In genomic region chr4:120149142-120149524, GRCm38 (mm10) we compare ENCODE assay signal across 8 mouse cellular contexts. TPM values are rescaled to one million over a fixed set of nuclear protein-coding genes. Genes with fewer than 3 reads are reported as not detected.
A peak's percentile ranks its signal among the peaks of the same experiment; 100 is the strongest.
DNase-seq lines count a peak whose midpoint lies in the region; ATAC-seq and TF ChIP-seq lines count a peak whose summit lies in the region.

No protein-coding gene starts in this region.

- H3K4me3 ChIP-seq in cortical plate, adult 2 months (ENCODE audit: insufficient read depth, low read length), result no peak overlapping the region
- peak overlapping the region; percentile 21 for H3K4me3 ChIP-seq in hindbrain, embryonic 12.5 days
- peak overlapping the region; percentile 31 for H3K4me3 ChIP-seq in midbrain, embryonic 12.5 days

- peaks cover 21% of the 10 kb centered on the region for H3K27me3 ChIP-seq in hindbrain, embryonic 12.5 days
- peaks cover 33% of the 10 kb centered on the region for H3K27me3 ChIP-seq in midbrain, embryonic 12.5 days

- peak; percentile 59 for TF ChIP-seq CTCF in cortical plate, adult 2 months (IDR thresholded peaks at IDR 0.05; ENCODE audit: extremely low read depth, insufficient read depth, low read length)

- WGBS in hindbrain, embryonic 12.5 days, result 35% methylated on average over 3 of the region's 3 CpGs
- WGBS in midbrain, embryonic 12.5 days, result 22% methylated on average over 3 of the region's 3 CpGs

- 0 out of 2 replicates have a peak overlapping the region, but pooled peaks have one; percentile 12 for H3K27ac ChIP-seq in cortical plate, adult 2 months (ENCODE audit: insufficient read depth, low read length)
- no peak overlapping the region for H3K27ac ChIP-seq in hindbrain, embryonic 12.5 days
- H3K27ac ChIP-seq in midbrain, embryonic 12.5 days (replicated peaks), result no peak overlapping the region

- DNase-seq in lung, adult 18-20 months, result peak; percentile 26 to 29
- DNase-seq in lung, postnatal 10 days, result no peak
- no peak for DNase-seq in ovary, adult 18-20 months (ENCODE audit: low spot score)
- DNase-seq in cerebellum, adult 11-12 months, result no peak
- no peak for DNase-seq in gastrocnemius, adult 18-20 months (ENCODE audit: low spot score)

- peak overlapping the region; percentile 54 for H3K4me2 ChIP-seq in hindbrain, embryonic 12.5 days (replicated peaks)
- H3K4me2 ChIP-seq in midbrain, embryonic 12.5 days (replicated peaks), result peak overlapping the region; percentile 52

- H3K36me3 ChIP-seq in hindbrain, embryonic 12.5 days, result no peaks in the 10 kb centered on the region
- H3K36me3 ChIP-seq in midbrain, embryonic 12.5 days, result no peaks in the 10 kb centered on the region

- no peaks in the 10 kb centered on the region for H3K9me3 ChIP-seq in hindbrain, embryonic 12.5 days (replicated peaks)
- no peaks in the 10 kb centered on the region for H3K9me3 ChIP-seq in midbrain, embryonic 12.5 days

- H3K9ac ChIP-seq in hindbrain, embryonic 12.5 days, result peak overlapping the region; percentile 59; the same call in 1 of the 2 replicates
- peak overlapping the region; percentile 45 for H3K9ac ChIP-seq in midbrain, embryonic 12.5 days (replicated peaks)

- no peak for TF ChIP-seq POLR2A in cortical plate, adult 2 months (IDR thresholded peaks at IDR 0.05; ENCODE audit: extremely low read depth, insufficient read depth, low read length)

- peak; percentile 68 for ATAC-seq in hindbrain, embryonic 12.5 days (ENCODE audit: low FRiP score)
- ATAC-seq in midbrain, embryonic 12.5 days (ENCODE audit: low FRiP score, low read depth), result peak; percentile 45; the same call in 1 of the 2 replicates

- peaks cover 5% of the 10 kb centered on the region for H3K4me1 ChIP-seq in cortical plate, adult 2 months (ENCODE audit: control insufficient read depth, insufficient read depth, low read length)
- peaks cover 6% of the 10 kb centered on the region for H3K4me1 ChIP-seq in hindbrain, embryonic 12.5 days
- peaks cover 12% of the 10 kb centered on the region for H3K4me1 ChIP-seq in midbrain, embryonic 12.5 days

RNA-seq across cellular contexts. Expression of gene Edn2, which starts 11.9 kb away (rescaled TPM):
- 0.13 TPM in 1 of 2 replicates, not detected in the other for polyA plus RNA-seq in cortical plate, adult 2 months (2012; rRNA removed)
- polyA plus RNA-seq in hindbrain, embryonic 12.5 days (2016; fragmentation: Nextera tagmentation; extraction: Ambion mirVana), result not detected in 2 replicates
- not detected in 2 replicates for polyA plus RNA-seq in midbrain, embryonic 12.5 days (2016; fragmentation: Nextera tagmentation; extraction: Ambion mirVana)
- not detected for total RNA-seq in gastrocnemius, adult 18-20 months (2021)

Comparison
In these comparisons a context has a peak if more than half of its experiments do, and no peak if none do; other contexts are left out.
1. DNase-seq: peak in lung, adult 18-20 months (2 of 2); none in lung, postnatal 10 days (single experiment), ovary, adult 18-20 months (single experiment), cerebellum, adult 11-12 months (single experiment) and gastrocnemius, adult 18-20 months (single experiment).